Mouse (Mus musculus): ENCODE measurements around the gene Wee2. TPM values are rescaled to one million over a fixed set of nuclear protein-coding genes. Genes with fewer than 3 reads are reported as not detected.

Gene Wee2
- 0.13 and 0.14 TPM in 2 replicates for polyA plus RNA-seq (2012; rRNA removed)

DNA sequence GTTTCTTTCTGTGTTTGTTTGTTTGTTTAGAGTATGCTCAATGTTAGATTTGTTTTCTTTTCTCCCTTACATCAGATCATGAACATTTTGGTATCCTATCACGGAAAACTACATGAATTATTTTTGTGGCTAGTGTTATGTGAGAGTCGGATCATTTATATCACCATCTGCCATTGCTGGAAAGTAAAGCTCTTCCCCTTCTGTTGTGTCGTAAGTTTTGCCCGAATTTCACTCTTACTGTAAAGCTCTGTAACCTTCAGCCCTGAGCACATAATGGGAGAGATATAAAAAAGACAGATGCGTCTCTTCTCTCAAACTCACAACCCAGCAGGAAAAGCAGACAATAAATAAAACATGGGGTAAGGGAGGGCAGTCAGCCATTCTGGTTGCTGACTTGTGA, at the start of gene Wee2:
Gene Wee2, plus strand, starts transcription at position 153 of the 400 bp plus-strand sequence.
- DNase-seq (ENCODE audit: low read depth): peak; percentile 57
- TF ChIP-seq CTCF (IDR thresholded peaks at IDR 0.05; ENCODE audit: borderline replicate concordance, extremely low read depth, insufficient read depth, insufficient read length): no peak
- no peak for TF ChIP-seq POLR2A (IDR thresholded peaks at IDR 0.05; ENCODE audit: borderline replicate concordance, extremely low read depth, insufficient read depth, insufficient read length, poor library complexity, severe bottlenecking)

DNA sequence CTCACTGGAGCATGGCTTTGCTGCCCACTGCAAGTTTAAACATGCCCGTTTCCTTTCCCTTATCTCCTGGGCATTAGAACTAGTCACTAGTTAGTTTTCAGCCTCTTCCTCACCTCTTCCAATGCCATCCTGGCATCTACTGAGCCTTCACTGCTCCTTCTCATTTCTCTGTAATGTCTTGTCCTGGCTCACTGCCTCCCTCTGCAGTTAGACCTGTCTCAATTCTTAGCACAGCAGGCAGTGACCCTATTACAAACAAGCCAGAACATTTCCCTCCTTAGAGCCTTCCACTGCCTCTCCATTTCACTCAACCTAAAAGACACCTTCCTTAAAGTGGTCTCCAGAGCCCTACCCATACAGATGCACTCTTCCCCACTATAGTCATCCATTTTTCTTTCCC, 47.9 kb upstream of the Wee2 start:
- TF ChIP-seq POLR2A (IDR thresholded peaks at IDR 0.05; ENCODE audit: borderline replicate concordance, extremely low read depth, insufficient read depth, insufficient read length, poor library complexity, severe bottlenecking): no peak
- peak; percentile 24; the same call in 1 of the 2 replicates for TF ChIP-seq CTCF (IDR thresholded peaks at IDR 0.05; ENCODE audit: borderline replicate concordance, extremely low read depth, insufficient read depth, insufficient read length)
- peak; percentile 26 for DNase-seq (ENCODE audit: low read depth)

DNA sequence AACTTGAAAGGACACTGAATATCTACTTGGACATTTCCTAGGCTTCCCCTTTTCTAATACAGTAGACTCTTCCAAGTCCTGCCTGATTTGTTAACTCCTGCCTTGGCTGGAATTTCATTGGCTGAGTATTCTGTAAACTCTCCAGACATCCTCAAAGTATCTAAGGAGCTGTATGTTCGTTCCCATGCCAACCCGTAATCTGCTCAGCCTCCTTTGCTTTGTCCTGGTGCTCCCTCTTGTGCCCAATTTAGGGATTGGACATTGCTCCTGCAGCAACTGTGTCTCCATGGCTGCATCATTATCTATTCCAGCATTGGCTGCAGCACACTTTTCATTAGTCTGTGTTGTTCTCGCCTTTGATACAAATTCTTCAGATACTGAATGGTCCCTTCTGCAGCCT, 45.7 kb upstream of the Wee2 start:
- peak; percentile 89 for TF ChIP-seq CTCF (IDR thresholded peaks at IDR 0.05; ENCODE audit: borderline replicate concordance, extremely low read depth, insufficient read depth, insufficient read length)
- TF ChIP-seq POLR2A (IDR thresholded peaks at IDR 0.05; ENCODE audit: borderline replicate concordance, extremely low read depth, insufficient read depth, insufficient read length, poor library complexity, severe bottlenecking): no peak
- peak; percentile 98 for DNase-seq (ENCODE audit: low read depth)

DNA sequence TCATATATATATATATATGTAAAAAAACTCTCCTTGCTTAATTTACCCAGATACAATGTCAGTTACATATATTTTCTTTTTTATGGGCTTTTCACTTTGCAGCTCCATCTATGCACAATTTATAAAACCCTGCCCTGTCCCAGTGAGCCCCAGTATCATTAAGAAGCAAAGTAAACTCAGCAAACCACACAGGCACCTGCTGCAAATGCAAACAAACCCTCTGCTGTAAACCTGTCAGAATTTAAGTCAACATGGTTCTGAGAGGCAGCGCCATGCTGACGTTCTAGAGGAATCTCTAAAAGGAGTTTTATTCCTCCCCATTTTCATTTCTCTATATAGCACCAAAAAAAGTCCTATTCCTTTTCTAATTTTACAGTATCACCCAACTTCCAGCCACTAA, 36.9 kb upstream of the Wee2 start:
- TF ChIP-seq POLR2A (IDR thresholded peaks at IDR 0.05; ENCODE audit: borderline replicate concordance, extremely low read depth, insufficient read depth, insufficient read length, poor library complexity, severe bottlenecking) (no peak), CTCF (IDR thresholded peaks at IDR 0.05; ENCODE audit: borderline replicate concordance, extremely low read depth, insufficient read depth, insufficient read length) (no peak)
- DNase-seq (ENCODE audit: low read depth): no peak

DNA sequence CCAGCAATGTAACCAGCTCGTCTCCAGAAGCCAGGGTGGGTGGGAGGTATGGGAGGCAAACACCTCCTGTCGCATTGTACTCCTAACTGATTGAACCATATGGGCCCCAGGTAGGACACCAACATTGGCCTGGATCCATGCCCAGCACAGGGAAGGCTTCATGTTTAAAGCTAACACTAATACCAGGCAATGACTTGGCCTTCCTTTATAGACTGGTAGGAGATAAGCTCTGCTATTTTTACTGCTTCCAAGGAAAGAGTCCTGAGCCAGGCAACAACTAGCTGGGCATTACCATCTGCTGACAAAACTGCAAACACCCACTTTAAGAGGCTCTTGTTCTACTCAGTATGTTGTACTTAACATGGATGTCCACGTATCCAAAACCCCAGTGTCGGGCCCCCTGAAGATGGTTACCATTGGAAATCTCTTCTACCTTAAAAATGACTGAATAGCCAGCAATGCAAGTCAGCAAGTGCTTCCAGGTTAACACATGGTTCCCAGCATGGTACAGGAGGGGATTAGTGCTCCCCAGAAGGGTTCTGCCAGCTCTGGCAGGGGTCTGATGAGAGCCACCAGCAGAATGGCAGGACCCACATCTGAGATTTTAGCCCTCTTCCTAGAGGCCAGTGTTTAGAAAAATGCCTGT, 35.1 kb upstream of the Wee2 start:
- TF ChIP-seq CTCF (IDR thresholded peaks at IDR 0.05; ENCODE audit: borderline replicate concordance, extremely low read depth, insufficient read depth, insufficient read length) (no peak), POLR2A (IDR thresholded peaks at IDR 0.05; ENCODE audit: borderline replicate concordance, extremely low read depth, insufficient read depth, insufficient read length, poor library complexity, severe bottlenecking) (no peak)

DNA sequence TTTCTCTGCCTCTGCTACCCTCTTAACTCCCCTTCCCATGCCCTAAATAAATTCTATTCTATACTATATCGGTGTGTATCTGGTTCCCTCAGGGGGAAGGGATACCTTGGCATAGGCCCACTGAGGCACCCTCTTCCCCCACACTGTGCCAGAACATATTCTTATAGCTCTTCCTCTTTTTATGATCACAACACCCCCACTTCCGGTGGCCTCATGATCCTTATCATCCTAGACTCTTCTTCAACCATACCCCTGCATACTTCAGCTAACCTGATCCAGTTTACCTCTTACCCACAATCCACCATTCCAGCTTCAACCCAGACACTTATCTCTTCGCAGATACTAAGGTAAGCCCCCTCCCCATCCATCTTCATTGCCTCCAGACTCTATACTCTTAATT, 27.8 kb upstream of the Wee2 start:
- no peak for DNase-seq (ENCODE audit: low read depth)
- no peak for TF ChIP-seq CTCF (IDR thresholded peaks at IDR 0.05; ENCODE audit: borderline replicate concordance, extremely low read depth, insufficient read depth, insufficient read length)
- no peak for TF ChIP-seq POLR2A (IDR thresholded peaks at IDR 0.05; ENCODE audit: borderline replicate concordance, extremely low read depth, insufficient read depth, insufficient read length, poor library complexity, severe bottlenecking)

More for the DNA sequence above, 35.1 kb upstream of the Wee2 start:
- DNase-seq (ENCODE audit: low read depth): no peak

DNA sequence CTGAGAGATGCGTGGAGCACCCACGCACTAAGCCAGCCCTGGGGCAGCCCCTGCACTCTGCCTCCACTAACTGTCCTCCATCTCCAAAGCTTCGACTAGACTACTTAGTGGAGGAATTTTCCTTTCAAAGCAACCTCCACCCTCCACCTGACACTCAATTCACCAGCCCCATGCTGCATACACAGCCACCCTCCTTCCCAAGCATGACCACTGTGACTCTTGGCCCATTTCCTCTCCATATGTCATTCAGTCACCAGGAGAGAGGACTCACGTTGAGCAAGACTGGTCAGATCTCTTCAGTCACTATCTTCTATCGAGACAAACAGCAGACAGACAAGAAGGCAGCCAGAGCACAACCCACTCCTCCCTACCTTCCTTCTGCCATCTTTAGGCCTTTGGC, 25.8 kb upstream of the Wee2 start:
- TF ChIP-seq CTCF (IDR thresholded peaks at IDR 0.05; ENCODE audit: borderline replicate concordance, extremely low read depth, insufficient read depth, insufficient read length) (no peak), POLR2A (IDR thresholded peaks at IDR 0.05; ENCODE audit: borderline replicate concordance, extremely low read depth, insufficient read depth, insufficient read length, poor library complexity, severe bottlenecking) (no peak)
- no peak for DNase-seq (ENCODE audit: low read depth)

DNA sequence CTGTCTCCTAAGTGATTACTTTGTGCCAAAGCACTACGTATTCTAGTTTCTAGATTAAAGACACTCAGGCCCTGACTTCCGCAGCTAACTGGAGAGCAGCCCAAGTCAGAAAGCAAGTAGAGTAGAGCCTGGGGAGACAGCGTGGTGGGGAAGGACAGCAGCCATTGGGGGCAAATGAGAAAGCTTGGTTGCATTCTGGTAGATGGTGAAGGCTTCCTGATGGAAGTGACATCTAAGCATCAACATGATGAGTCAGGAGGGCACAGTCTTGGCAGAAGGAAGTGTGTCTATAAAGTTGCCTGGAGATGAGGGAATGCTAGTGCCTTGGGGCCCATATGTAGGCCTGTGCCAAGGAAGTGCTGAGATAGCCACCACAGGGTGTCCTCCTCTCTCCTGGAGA, 25.3 kb upstream of the Wee2 start:
- TF ChIP-seq CTCF (IDR thresholded peaks at IDR 0.05; ENCODE audit: borderline replicate concordance, extremely low read depth, insufficient read depth, insufficient read length) (no peak), POLR2A (IDR thresholded peaks at IDR 0.05; ENCODE audit: borderline replicate concordance, extremely low read depth, insufficient read depth, insufficient read length, poor library complexity, severe bottlenecking) (no peak)
- no peak for DNase-seq (ENCODE audit: low read depth)

DNA sequence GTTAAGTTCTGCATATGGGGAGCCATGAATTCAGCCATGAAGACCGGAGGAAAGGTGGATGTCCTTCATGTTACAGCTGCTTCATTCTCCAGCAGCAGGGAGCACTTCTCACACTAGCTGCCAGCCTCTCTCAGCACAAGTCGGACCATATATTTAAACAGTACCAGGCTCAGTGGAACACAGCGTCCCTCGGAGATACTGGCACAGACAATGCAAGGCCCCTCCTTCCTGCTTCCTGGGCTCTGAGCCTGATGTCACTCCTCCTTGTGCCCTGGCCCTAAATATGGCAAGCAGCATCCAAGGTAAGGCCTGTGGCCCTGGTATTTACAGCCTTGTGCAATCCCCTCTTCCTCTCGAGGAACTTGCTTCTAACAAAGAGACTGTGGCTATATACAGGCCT, 23.1 kb upstream of the Wee2 start:
- TF ChIP-seq POLR2A (IDR thresholded peaks at IDR 0.05; ENCODE audit: borderline replicate concordance, extremely low read depth, insufficient read depth, insufficient read length, poor library complexity, severe bottlenecking) (no peak), CTCF (IDR thresholded peaks at IDR 0.05; ENCODE audit: borderline replicate concordance, extremely low read depth, insufficient read depth, insufficient read length) (no peak)

DNA sequence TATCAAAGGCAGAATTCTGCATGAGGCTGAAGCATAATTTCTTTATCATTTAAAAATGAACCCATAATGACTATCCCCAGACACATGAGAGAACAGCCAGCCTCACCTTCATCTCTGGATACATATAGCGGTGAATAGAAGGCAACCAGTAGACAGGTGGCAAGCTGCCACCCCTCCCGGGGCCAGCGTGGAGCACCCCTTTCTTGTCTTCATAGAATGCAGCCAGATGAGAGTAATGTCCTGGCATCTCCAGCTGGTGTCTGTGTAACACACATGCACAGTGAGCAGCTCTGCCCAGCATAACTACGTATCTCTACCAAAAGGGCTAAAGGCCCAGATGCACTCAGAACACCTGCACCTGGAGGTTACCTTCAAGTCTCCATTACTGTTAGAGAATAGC, 20.5 kb upstream of the Wee2 start:
- DNase-seq (ENCODE audit: low read depth): no peak
- no peak for TF ChIP-seq CTCF (IDR thresholded peaks at IDR 0.05; ENCODE audit: borderline replicate concordance, extremely low read depth, insufficient read depth, insufficient read length)
- no peak for TF ChIP-seq POLR2A (IDR thresholded peaks at IDR 0.05; ENCODE audit: borderline replicate concordance, extremely low read depth, insufficient read depth, insufficient read length, poor library complexity, severe bottlenecking)

More for the DNA sequence above, 23.1 kb upstream of the Wee2 start:
- DNase-seq (ENCODE audit: low read depth): no peak

DNA sequence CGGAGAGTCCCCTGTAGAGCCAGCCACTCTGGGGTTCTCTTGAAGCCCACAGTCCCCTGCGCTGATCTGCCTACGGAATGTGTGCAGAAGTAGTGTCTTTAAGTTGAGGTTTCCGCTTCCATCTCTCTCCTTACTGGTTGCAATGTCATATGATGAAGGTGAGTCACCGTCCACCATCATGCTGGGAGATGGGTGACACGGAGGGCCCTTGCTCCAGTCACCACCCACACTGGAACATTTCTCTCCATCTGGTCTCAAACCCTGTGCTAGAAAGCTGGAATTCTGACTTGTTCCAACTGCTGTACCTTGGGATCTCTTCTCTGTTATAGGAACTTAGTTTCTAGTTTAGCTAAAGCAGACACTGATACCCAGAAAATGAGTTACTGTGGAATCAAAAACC, 17.8 kb upstream of the Wee2 start:
- no peak for DNase-seq (ENCODE audit: low read depth)
- TF ChIP-seq POLR2A (IDR thresholded peaks at IDR 0.05; ENCODE audit: borderline replicate concordance, extremely low read depth, insufficient read depth, insufficient read length, poor library complexity, severe bottlenecking) (no peak), CTCF (IDR thresholded peaks at IDR 0.05; ENCODE audit: borderline replicate concordance, extremely low read depth, insufficient read depth, insufficient read length) (no peak)

DNA sequence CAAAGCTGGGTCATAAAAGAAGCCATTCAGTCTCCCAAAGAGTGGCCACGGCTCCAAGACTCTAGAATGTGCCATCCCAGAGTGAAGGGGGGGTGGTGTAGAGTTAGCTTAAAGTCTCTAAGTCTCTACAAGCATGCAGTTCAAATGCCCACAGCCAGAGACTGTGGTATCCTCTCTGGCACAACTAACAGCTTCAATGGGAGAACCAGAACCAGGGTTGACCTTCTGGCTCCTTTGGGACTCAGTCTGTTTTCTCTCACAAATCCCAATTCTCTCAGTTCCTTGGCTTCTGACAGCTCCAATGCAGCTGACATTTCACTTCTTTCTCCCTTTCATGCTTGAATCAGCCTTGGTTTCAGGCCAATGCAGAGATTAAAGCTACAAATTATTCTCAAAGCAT, 15.9 kb upstream of the Wee2 start:
- DNase-seq (ENCODE audit: low read depth): no peak
- no peak for TF ChIP-seq POLR2A (IDR thresholded peaks at IDR 0.05; ENCODE audit: borderline replicate concordance, extremely low read depth, insufficient read depth, insufficient read length, poor library complexity, severe bottlenecking)
- TF ChIP-seq CTCF (IDR thresholded peaks at IDR 0.05; ENCODE audit: borderline replicate concordance, extremely low read depth, insufficient read depth, insufficient read length): no peak
